Mouse (Mus musculus) liver, embryonic 14.5 days (tissue): ENCODE measurements at regions not wholly inside any gene's neighbourhood (a gene's known extent, or its start where the extent isn't known, plus 50 kb on each side); places are given as distances from the start of the nearest gene placed in this dataset.

Source experiments
- CTCF ChIP-seq: IDR thresholded peaks from 2 replicates; pipeline ENCODE4 v1.5.1; 2016; ENCODE audit warnings: antibody characterized with exemption, low read depth, control low read depth
- EP300 ChIP-seq: IDR thresholded peaks from 2 replicates; pipeline ENCODE4 v1.6.1; 2016; ENCODE audit warnings: antibody characterized with exemption, low read depth

- TF ChIP-seq EP300: no peak
- no peak for TF ChIP-seq CTCF
Observed at GRCm38 (mm10) chr8:128559004-128559662, 126.3 kb upstream of the Itgb1 start.
